Mouse (Mus musculus) ES-CJ7 (cell line): ENCODE data around the gene Fam166a.
A peak's percentile ranks its signal among the peaks of the same experiment; 100 is the strongest.

ENCODE experiments used
- DNase-seq: peaks from one replicate; pipeline ENCODE4 v3.0.0; 2011; ENCODE audit warnings: low read depth, low spot score

The Fam166a gene

DNA sequence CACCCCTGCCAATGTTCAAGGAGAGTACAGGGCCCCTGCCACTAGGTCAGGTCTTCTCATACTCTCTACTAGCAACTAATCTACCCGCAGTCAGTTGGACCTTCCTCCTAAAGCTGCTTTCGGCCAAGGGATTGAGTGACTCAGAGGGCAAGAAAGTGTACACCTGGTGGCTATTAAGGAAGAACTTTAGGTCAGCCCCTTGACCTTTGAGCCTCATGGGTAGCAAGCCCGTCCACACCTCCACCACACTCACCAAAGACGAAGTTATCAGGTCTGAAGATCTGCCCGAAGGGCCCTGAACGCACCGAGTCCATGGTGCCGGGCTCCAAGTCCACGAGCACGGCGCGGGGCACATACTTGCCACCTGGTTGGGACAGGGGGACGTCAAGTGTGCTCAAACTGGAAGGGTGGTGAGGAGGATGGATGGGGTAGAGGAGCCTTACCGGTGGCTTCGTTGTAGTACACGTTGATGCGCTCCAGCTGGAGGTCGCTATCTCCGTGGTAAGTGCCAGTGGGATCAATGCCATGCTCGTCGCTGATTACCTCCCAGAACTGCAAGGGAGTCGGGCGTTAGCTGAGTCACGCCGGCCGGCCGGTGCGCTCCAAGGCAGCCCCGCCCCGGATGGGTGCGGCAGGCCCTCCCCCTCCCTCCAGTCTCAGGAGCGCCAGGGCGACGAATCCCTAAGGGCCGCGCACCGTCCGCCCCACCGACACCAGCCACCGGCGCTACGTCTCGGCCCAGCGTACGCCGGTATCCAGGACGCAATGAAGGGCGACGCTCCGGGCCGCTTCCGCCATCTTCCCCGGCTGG, 5.3 kb downstream of the Fam166a start:
- peak; percentile 85 for DNase-seq

- DNase-seq = no peak
Observed at GRCm38 (mm10) chr2:25224492-25224765, 5.9 kb downstream of the Fam166a start, which contains the start of gene Tubb4b. Gene Tubb4b (minus strand): TSS chr2:25224702.

DNA sequence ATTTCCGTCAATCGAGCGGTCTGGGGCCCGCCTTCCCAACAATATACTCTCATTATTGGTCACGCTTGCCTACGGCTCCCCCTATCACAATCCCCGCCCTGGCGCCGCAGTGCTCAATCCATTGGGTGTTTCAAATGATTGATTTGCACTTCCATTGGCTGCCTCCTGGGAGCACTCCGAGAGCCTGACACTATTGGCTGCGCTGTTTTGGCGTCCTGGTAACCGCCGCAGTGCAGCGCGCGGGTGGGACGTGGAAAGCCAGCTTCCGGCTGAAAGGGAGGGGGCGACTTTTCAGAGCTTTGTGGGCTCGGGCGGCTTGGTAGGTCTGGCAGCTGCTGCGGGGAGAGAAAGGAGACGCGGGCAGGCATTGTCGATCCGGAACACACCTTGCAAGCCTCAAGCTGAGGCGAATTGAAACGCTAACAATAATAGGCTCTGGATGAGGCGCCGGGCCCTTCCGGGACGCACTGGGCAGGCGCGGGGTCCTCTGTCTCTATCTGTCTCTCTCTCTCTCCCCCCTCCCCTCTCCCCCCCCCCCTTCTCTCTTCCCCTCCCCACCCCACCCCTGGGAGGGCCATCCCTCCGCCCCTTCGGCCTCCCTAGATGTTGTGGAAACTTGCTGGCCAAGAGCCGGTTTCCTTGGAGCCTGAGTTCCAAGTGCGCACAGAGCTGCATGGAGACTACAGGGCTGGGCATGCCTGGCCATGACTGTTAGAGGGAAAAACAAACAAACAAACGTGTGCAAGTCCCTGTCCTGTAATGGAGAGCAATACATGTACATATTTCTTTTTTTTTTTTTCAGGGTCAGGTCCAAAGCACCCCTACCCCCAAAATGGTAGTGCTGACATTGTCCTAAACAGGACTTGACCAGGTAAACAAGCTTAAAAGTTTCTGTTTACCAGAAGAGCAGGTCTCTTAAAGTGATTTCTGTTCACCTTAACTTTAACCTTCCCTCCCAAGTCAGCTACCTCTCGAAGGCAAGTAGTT, 6.5 kb downstream of the Fam166a start:
- peak; percentile 100 for DNase-seq

- DNase-seq = no peak
Observed at GRCm38 (mm10) chr2:25225811-25226379, 7.3 kb downstream of the Fam166a start.

GRCm38 (mm10) chr2:25226864-25227263, 8.3 kb downstream of the Fam166a start:
- no peak for DNase-seq

DNA sequence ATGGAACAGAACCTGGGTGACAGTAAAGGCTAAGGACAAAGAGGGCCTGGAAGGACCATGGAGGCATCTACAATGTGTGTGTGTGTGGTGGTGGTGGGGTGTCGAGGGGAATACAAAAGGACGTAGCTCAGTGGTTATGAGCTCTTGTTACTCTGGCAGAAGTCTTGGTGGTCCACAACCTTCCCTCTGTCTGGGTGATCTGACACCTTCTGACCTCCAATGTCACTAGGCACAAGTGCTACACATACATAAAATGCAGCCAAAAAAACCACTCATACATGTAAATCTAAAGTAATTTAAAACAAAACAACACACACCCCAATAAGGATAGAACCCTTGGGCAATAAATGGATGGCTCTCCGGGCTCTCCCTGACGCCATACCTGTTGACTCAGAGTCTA, 8.9 kb downstream of the Fam166a start:
- no peak for DNase-seq

DNA sequence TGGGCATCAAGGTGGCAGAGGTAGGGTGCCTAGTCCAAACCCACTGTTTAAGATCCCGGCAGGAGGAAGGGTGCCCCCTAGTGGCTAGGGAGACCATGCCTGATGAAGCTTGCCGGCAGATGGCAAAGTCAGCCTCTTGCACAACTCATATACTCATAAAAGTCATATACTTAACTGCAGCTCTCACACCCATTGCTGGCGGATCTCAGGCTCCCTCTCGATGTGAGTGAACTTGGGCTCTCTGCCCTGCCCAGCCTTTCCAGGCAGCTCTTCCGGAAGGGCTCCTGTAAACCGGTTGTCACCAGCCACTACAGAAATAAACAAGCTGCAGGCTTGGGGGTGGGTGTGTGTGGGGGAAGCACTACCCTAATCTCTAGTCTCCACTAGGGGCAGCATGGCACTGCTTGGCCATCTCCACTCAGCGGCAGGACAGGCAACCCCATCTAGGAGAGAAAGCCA, 9.9 kb downstream of the Fam166a start:
- peak; percentile 95 for DNase-seq

- DNase-seq = no peak
Observed at GRCm38 (mm10) chr2:25228995-25229530, 10.5 kb downstream of the Fam166a start.

GRCm38 (mm10) chr2:25229582-25229981, 11.0 kb downstream of the Fam166a start:
- no peak for DNase-seq

DNA sequence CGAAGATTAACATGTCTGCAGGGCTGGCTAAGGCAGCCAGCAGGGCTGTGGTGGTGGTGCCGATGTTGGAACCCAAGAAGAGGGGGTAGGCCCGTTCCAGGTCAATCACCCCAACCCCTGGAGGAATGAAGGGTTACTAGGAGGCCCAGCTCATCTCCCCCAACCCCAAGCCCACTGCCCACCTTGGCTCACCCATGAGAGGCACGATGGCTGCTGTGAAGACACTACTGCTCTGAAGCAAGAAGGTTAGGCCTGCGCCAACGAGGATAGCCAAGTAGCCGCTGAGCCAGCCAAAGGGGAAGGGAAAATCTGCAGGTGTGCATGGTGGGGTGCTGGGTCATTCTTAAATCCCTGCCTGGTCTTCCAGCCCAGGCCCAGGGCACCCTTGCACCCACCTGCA, 12.0 kb downstream of the Fam166a start:
- DNase-seq = no peak

DNA sequence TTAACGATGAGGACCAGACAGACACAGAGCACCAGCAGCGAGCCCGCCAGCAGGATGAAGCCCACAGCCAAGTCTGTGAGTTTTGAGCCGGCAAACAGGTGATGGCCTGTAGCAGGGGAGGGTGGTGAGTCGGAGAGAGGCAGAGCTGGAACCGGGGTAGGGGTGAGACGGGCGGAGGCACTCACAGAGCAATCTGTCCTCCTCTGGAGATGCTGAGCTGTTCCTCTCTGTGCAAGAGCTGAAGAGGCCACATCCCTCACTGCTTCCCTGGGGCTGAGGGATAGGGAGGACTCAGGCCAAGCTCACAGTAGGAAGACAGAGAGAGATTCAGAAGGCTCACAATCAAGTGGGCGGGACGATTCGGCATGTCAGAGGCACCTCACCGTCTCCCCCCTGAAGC, 12.5 kb downstream of the Fam166a start:
- peak; percentile 45 for DNase-seq

DNA sequence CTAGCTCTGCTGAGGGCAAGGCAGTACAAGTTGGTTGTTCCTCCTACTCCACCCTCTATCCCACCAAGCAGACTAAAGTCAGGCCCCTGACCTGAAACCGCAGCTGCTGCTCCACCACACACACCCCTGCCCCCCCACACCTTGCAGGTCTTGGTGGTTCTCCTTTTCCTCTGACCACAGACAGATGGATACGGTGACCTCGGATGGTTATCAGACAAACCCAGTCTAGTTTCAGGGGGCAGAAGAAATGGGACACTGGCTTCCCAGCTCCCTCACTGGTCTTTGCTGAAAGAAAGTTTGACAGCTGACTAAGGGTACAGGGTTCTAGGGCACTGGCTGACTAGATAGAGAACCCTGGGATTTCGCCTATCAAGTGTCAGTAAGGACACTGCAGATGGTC, 14.9 kb downstream of the Fam166a start:
- DNase-seq = no peak

- DNase-seq = no peak
Observed at GRCm38 (mm10) chr2:25234050-25234449, 15.5 kb downstream of the Fam166a start, which contains the start of gene Slc34a3. Gene Slc34a3 (minus strand): TSS chr2:25234364.

DNA sequence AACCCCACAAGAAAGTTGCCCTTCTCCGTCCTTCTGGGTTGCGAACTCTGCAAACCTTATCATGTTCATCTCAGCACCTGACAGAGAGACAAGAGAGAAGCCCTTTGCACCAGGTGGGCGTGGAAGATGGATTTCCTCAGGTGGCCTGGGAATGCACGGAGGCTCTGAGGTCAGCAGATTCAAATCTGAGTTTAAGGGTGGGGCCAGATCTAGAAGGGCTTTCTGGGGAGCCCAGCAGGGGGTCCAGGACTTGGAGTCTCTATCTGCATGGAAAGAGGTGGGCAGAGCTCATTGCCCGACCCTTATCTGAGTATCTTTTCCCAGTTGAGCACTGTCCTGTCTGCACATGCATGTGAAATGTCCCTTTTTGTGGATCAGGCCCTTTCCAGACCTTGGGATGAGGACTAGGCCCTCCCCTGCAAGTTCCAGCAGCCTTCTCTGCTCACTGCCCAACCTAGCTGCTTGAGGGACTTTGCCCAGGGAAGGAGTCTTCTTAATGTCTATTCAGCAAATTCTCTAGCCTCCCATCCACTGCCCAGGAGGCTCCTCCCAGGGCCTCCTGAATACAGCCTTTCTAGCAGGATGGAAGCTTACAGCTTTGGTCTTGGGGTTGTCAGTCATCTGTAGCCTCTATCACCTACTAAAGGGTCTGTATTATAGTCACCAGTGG, 16.1 kb downstream of the Fam166a start:
- no peak for DNase-seq

DNA sequence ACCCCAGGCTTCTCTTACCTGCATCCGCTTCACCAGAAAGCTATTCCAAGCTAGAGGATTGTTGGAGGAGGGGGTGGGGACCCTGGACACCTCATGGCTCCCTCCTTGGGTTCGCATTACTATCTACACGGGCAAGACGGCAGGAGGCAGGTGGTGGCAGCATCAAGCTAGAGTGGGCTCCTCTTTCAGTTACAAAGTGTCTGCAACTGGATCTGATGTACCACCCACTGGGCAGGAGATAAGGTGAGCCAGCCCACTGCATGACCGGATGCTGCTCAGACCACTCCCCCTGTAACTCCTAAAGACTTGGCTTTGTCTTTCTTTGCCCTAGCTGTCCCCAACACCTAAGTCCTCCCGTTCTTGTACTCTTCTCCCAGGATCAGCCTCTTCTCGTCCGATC, 18.1 kb downstream of the Fam166a start, which contains the start of gene Rnf224:
Gene Rnf224, minus strand, starts transcription at position 174 of the 400 bp plus-strand sequence.
- no peak for DNase-seq

DNA sequence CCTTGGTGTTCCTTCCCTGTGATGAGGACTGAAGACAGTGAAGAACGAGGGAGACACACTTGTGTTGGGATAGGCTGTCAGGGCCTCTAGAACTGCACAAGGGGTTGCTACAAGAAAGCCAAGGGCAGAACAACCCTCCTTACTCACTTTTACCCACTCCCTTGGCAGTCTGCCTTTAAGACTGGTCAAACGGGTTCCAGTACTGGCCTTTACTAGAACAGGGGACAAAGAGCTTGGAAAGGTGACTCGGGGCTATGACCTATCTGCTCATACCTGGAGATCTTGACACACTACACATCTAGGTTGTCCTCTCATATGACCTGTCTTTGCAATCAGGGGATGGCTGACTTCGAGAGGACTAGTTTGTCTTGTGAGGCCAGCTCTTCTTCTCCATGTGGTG, 19.0 kb downstream of the Fam166a start:
- no peak for DNase-seq

- no peak for DNase-seq
Observed at GRCm38 (mm10) chr2:25238106-25238505, 19.6 kb downstream of the Fam166a start.

GRCm38 (mm10) chr2:25239766-25240165, 21.2 kb downstream of the Fam166a start:
- no peak for DNase-seq

GRCm38 (mm10) chr2:25240310-25240709, 21.8 kb downstream of the Fam166a start:
- no peak for DNase-seq

GRCm38 (mm10) chr2:25240723-25241437, 22.3 kb downstream of the Fam166a start:
- DNase-seq = peak; percentile 97

DNA sequence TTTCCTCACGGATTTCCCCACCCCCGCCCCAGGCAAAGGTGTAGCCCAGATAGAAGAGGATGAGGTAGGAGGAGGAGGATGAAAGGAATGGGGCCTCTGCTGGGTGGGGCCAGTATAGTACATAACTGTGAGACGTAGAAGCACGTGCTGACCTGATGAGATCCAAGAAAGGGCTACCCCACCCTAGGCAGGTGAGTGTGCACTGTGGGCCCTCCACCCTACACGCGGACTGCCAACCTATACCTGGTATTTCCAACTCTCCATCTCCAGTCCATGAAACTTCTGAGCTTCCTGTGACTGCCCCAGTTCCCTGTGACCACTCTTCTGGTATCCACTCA, 22.9 kb downstream of the Fam166a start:
- peak; percentile 47 for DNase-seq
